ENCODE assay signal across 26 mouse cellular contexts in genomic region chr9:45382336-45382735, GRCm38 (mm10). TPM values are rescaled to one million over a fixed set of nuclear protein-coding genes. Genes with fewer than 3 reads are reported as not detected.
DNase-seq lines count a peak whose midpoint lies in the region; TF ChIP-seq lines count a peak whose summit lies in the region.
"Had no signal": no experiment of that assay in that cellular context is flagged by ENCODE, and none has a peak within 500 bp of the region (broad histone marks: within the 10 kb centered on the region; RNA-seq: fewer than 3 reads in every experiment).

No protein-coding gene starts in this region.

- H3K4me3 ChIP-seq in gastrocnemius, adult 2 months, result no peak overlapping the region
- H3K4me3 ChIP-seq: embryonic facial prominence, embryonic 10.5 days; forebrain, embryonic 13.5 days; heart, embryonic 12.5 days; limb, embryonic 12.5 days; liver, embryonic 12.5 days had no signal

- H3K27ac ChIP-seq in gastrocnemius, adult 2 months, result 0 out of 2 replicates have a peak overlapping the region, but pooled peaks have one; percentile 28
- H3K27ac ChIP-seq: embryonic facial prominence, embryonic 10.5 days; forebrain, embryonic 13.5 days; limb, embryonic 12.5 days; liver, embryonic 12.5 days had no signal

- peak; percentile 63 for DNase-seq in cerebellum, adult 11-12 months
- DNase-seq in cerebellum, adult 8-10 months, result no peak
- no peak for DNase-seq in gastrocnemius, adult 2 months
- no peak for DNase-seq in gastrocnemius, postnatal 4 days (ENCODE audit: low spot score in 2 of 2)
- DNase-seq in layer of hippocampus, postnatal 14 days (ENCODE audit: low spot score in 2 of 2), result peak; percentile 45 to 77
- DNase-seq in layer of hippocampus, adult 8-10 months (ENCODE audit: low spot score in 2 of 2), result no peak
- peak; percentile 23 for DNase-seq in right cerebral cortex, postnatal 4 days
- no peak for DNase-seq in right cerebral cortex, postnatal 14 days
- DNase-seq: adrenal gland, postnatal 25 days; heart, adult 11 months; heart, postnatal 14 days; kidney, adult 2 months; kidney, postnatal 25 days; lung, adult 2 months; lung, postnatal 36 days; retina, postnatal 1 day; thymus, postnatal 14 days had no signal

- intact Hi-C loops in gastrocnemius, adult 2 months (cut with DNase I), result loop anchor here (2.0 kb wide), 1 partner anchor 22 kb away; no protein-coding TSS in a partner anchor

- TF ChIP-seq CTCF in gastrocnemius, adult 2 months (IDR thresholded peaks at IDR 0.05), result no peak

RNA-seq across cellular contexts. Expression of gene Fxyd6, which starts 12.4 kb away (rescaled TPM):
- total RNA-seq in gastrocnemius, adult 2 months (2021), result 10 to 100 TPM; 26.7 to 84.7 TPM
- total RNA-seq in gastrocnemius, postnatal 4 days (2021), result 10 to 100 TPM; 70.2 to 77.0 TPM
- 100 to 1,000 TPM; 172 to 192 TPM for total RNA-seq in layer of hippocampus, postnatal 14 days (2021)
- total RNA-seq in layer of hippocampus, adult 8-10 months (2022), result 10 to 100 TPM; 87.3 to 98.5 (median 93.0) TPM
- total RNA-seq: common myeloid progenitor, adult 5-6 weeks; neutrophil, adult 5-6 weeks had no signal

RNA-seq across cellular contexts. Expression of gene Fxyd2, which starts 17.1 kb away (rescaled TPM):
- 1 to 10 TPM in 1 of 2 experiments, under 1 TPM in 1; 0.82 to 1.7 TPM for total RNA-seq in gastrocnemius, adult 2 months (2021)
- total RNA-seq in gastrocnemius, postnatal 4 days (2021), result 1 to 10 TPM; 2.0 to 2.8 TPM
- 1 to 10 TPM; 7.8 to 8.3 TPM for total RNA-seq in layer of hippocampus, postnatal 14 days (2021)
- total RNA-seq in layer of hippocampus, adult 8-10 months (2022), result 1 to 10 TPM; 4.9 to 8.5 (median 7.9) TPM
- total RNA-seq: megakaryocyte-erythroid progenitor cell, adult 5-6 weeks; neutrophil, adult 5-6 weeks had no signal

RNA-seq across cellular contexts. Expression of gene Dscaml1, which starts 44.1 kb away (rescaled TPM):
- not detected for total RNA-seq in gastrocnemius, adult 2 months (2021)
- under 1 TPM; 0.32 to 0.36 TPM for total RNA-seq in gastrocnemius, postnatal 4 days (2021)
- 10 to 100 TPM; 73.7 to 75.4 TPM for total RNA-seq in layer of hippocampus, postnatal 14 days (2021)
- 100 to 1,000 TPM in 1 of 4 experiments, 10 to 100 TPM in 3; 84.0 to 101 (median 88.8) TPM for total RNA-seq in layer of hippocampus, adult 8-10 months (2022)
- total RNA-seq: common myeloid progenitor, adult 5-6 weeks; gastrocnemius, adult 8-10 months; heart, postnatal 14 days; megakaryocyte-erythroid progenitor cell, adult 5-6 weeks; neutrophil, adult 5-6 weeks had no signal

Comparison
In these comparisons a context has a peak if more than half of its experiments do, and no peak if none do; other contexts are left out.
1. DNase-seq: peak in cerebellum, adult 11-12 months (single experiment), layer of hippocampus, postnatal 14 days (2 of 2) and right cerebral cortex, postnatal 4 days (single experiment); none in cerebellum, adult 8-10 months (single experiment), gastrocnemius, adult 2 months (single experiment), gastrocnemius, postnatal 4 days (0 of 2), layer of hippocampus, adult 8-10 months (0 of 2) and right cerebral cortex, postnatal 14 days (single experiment).
2. RNA of gene Dscaml1, which starts 44.1 kb away (total RNA-seq): 84.0 to 101 TPM in layer of hippocampus, adult 8-10 months and 73.7 to 75.4 TPM in layer of hippocampus, postnatal 14 days; 0.32 to 0.36 TPM in gastrocnemius, postnatal 4 days and not detected in gastrocnemius, adult 2 months; every median in the first group is over 10 times any median in the second.